Mouse (Mus musculus): ENCODE results near the gene Brpf3.
A peak's percentile ranks its signal among the peaks of the same experiment; 100 is the strongest.
"Not testable (repeated sequence)": the region's sequence is repeated elsewhere in the genome, so short reads cannot be mapped to it uniquely, and the experiment has no call there.

Gene Brpf3

DNA sequence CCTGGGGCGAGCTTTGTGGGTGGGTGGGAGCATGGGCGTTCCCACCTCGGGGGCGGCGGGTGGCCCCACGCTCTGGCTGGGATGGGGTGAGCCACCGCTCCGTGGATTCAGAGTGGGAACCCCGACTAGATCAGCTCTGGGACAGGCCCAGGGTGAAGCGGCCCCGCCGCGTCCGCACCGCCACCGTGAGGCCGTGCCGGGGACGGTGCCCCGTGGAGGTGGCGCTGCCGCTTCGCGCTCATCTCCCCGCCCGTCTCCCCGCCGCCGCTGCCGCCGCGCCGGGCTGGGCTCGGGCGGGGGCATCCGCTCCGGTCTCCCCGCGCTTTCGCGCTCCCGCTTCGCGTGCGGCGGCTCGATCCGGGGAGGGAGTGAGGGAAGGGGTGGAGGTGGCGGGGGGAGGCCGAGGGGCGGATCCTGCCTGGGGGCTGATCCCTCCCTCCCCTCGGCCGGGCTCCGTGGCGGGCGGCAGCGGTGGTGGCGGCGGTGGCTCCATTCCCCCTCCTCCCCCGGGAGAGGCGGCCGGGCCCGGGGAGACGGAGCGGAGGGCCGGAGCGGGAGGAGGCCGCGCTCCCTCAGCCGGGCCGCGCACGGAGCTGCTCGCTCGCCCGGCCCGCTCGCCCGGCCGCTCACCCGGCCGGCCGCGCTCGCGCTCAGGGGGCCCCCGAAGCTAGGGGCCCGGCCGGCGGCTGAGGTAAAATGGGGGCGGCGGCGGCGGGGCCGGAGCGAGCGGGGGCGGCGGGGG is at the start of gene Brpf3:
Gene Brpf3 (plus strand): TSS at position 420 of the 742 bp plus-strand sequence.
- peak; percentile 69 to 72 for DNase-seq

DNA sequence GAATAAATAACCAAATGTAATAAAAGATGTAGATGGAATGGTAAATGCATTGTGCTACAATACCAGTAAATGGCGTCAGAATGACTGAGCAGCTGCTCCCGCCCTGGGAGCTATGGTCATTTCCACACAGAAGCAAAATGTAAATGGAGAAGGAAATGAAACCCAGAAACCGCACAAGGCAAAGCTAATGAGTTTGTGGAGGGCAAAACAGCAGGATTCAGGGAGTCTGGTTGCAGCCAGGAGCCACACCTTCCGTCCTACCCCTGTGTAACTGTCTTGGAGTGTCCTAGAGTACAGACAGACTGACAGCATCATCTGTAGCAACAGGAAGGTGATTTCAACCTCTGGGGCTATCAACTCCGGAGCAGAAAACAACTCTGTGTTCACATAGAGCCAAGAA is 44.4 kb upstream of the Brpf3 start:
- no peak for DNase-seq

DNA sequence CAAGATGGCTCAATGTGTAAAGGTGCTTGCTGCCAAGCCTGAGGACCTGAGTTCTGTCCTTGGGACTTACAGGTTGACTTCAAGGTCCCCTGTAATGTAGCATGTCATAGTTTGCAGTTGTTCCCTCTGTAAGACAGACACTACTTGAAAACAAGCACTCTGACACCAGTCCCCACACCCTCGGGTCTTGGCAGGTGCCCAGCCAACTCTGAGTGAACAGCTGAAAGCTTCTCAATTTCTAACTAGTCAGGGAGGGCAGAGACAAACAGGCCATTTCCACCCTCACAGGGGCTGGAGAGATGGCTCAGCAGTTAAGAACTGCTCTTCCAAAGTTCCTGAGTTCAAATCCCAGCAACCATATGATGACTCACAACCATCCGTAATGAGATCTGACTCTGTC is 43.4 kb upstream of the Brpf3 start:
- DNase-seq = no peak

DNA sequence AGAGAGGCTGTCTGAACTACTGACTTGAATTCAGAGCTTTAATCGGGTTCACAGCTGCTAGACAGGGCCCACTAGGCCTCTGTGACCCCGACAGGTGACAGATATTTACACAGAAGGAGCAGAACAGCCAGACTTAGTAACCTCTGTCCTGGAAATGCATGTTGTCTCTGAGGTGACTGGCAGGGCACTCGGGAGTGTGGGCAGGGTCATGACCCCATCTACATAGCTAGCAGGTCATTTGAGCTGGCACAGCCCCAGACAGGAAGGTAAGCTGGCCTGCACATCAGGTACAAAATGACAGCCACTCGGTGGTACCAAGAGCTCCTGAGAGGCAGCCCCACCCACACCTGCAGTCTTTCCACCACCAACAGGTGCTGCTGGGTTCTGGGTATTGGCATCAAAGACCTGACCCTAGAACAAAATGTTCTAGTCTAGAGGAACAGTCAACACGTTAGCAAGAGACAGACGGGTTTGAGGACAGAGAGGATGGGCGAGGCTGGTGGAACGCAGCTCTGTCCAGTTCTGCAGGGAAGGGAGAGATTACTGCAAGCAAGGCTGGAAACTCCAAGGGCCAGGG is 40.1 kb upstream of the Brpf3 start:
- DNase-seq = no peak

DNA sequence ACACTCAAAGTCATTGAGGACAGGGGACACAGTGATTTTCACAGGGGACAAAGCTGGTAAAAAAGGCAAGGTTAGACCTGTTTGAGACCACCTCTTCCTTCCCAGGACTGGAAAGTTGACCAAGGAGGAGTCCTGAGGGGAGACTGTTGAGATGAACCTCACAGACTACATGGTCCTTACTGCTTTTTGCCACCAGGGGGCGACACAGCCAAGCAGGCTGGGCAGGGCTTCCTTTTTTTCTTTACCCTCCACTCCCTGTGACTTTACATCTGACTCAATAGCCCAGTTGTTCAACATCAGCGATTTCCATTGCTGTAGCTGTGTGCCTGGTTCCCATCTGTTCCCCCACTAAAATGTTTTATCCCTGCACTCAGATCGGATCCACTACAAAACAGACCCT is 39.0 kb upstream of the Brpf3 start:
- DNase-seq = peak; percentile 30 to 45

DNA sequence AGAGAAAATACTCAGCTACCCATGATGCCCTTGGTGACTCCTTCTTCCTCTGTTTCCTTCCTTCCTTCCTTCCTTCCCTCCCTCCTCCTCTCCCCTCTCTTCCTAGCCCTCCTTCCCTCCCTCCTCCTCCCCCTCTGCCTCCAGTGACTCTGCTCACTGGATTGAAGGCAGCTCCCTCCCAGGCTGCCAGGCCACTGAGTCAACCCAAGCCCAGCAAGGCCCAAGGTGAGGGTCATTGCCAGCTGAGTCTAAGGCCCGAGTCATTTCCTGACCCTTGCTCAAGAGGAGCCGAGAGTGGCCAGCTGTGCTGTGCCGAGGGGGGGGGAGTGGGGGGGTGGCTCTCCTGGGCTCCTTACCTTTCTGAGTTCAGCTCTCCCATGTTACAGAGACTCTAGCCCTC is 34.7 kb upstream of the Brpf3 start:
- no peak for DNase-seq

DNA sequence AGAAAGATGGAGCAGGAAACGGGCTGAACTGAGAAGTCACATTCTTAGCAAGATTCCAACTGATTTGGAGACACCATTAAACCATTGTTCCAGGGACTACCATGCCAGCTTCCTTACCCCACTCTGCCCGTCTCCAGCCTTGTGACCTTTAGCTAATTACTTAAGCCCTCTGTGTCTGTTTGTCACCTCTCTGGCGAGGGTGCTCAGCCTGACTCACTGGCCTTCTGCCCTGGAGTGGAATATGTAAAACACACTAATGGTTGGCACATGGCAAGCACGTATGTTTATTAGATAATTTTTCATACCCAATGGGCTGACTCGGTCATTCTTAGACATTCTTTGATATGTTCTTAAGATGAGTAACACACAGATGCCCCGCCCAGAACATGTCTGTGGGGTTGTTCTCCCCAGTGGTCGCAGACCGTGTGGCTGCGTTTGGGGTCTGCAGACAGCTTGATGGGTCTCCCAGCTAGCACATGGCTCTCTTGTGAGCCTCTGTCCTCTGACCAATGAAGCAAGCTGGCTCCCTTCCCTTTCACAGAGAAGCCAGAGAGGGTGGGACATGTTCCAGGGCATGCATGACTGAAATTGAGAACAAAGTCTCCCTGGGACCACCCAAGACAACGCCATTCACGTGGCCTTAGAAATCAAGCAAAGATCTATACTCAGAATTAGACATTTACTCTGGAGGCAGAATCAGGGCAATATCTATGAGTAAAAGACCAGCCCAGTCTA is 33.9 kb upstream of the Brpf3 start:
- no peak for DNase-seq

DNA sequence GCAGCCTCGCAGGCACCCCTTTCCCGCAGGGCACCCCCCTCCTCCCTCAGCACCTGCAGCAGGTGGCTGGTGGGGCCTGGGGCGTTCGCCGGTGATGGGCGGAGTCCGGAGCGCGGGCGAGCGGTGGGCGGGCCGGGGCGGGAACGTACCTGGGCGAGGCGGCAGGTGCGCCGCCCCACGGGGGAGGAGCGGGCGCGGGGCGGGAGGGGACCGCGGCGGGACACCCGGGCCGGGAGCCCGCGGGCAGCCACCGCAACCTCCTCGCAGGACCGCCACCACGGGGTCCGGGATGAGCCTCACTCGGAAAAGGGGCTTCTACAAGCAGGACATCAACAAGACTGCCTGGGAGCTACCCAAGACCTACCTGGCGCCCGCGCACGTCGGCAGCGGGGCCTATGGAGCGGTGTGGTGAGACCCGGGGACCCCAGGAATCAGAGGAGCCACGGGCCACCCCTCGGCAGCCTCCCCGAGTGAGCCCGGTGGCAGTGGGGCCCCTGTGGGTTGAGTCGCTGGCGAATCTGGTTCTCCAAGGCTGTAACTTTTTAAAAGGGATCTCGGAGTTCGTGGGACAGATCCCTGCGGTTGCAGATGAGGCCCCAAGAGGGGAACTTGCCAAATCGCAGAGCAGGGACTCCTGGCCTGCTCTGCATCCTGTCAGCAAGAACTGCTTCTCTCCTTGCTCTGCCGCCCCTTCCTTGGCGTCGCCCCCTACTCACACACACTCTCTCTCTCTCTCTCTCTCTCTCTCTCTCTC is 31.6 kb upstream of the Brpf3 start, which contains the start of gene Mapk13:
Gene Mapk13 (plus strand): TSS at position 177 of the 754 bp plus-strand sequence.
- DNase-seq = no peak

DNA sequence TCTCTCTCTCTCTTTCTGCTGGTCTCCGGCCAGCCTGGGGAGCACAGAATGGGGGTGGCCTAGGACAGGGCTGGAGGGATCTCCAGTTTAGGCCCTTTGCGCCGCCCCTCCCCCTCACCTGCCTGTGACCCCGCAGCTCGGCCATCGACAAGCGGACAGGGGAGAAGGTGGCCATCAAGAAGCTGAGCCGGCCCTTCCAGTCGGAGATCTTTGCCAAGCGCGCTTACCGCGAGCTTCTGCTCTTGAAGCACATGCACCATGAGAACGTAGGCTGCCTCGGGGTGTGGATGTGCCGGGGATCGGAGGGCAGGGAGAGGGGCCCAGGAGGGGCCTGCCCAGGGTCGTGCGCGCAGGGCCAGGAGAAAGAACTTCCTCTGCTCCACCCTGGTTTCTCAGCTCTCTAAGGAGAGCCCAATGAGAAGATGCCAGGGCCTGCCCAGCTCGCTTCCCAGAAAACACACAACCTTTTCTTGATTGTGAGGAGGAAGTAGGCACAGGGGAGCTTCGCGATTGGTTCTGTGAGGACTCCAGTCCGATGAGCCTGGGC is 30.9 kb upstream of the Brpf3 start:
- no peak for DNase-seq

DNA sequence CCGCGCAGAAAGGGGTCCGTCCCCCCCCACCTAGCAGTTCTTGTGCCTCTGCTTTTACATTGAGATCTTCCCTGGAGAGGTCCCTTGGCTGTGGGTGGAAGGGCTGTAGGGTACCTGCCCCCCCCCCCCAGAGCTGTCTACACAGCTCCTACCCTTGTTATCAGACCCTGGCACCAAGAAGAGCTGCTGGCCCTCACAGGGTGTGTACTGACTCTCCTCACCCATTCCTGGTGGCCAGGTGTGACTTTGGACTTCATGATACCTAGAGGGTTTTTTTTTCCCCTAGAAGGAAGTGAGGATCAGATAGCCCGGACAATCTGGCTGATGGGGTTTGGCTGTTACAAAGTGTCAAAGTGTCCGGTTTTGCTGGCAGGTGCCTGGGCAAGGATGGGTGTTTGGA is 29.6 kb upstream of the Brpf3 start:
- no peak for DNase-seq

DNA sequence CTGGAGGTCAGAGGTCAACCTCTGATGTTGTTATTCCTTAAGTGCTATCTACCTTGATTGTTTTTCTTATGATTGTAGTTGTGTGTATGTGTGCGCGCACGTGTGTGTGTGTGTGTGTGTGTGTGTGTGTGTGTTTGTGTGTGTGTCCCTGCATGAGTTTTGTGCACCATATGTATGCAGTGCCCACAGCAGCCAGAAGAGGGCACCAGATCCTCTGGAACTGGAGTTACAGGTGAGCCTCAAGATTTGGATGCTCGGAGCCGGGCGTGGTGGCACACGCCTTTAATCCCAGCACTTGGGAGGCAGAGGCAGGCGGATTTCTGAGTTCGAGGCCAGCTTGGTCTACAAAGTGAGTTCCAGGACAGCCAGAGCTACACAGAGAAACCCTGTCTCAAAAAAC is 26.6 kb upstream of the Brpf3 start:
- not testable (repeated sequence) for DNase-seq

DNA sequence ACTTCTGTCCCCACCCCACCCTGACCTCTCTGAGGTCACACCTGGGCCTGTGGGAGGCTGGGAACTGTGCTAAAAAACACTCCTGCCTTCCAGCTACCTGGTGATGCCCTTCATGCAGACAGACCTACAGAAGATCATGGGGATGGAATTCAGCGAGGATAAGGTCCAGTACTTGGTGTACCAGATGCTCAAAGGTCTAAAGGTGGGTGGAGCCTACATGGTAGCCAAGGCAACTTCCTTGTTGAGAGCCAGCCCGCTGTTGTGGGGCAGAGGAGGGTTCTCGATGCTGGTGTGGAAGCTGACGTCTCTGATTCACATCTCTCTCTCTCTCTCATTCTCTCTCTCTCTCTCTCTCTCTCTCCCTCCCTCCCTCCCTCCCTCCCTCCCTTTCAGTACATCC is 25.7 kb upstream of the Brpf3 start:
- DNase-seq = no peak

DNA sequence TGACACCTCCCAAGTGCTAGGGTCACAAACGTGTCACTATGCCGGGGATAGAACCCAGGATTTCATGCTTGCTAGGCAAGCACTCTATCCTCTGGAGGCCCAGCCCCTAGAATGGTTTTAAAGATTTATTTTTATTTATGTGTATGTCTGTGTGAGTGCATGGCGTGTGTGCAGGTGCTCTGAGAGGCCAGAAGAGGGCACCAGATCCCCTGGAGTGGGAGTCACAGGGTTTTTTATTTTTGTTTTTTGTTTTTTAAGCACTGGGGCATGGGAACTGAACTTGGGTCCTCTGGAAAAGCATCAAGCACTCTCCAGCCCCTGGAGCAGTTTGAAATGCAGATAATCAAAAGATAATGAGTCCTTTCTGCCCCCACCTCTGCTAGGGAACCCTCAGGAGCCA is 24.1 kb upstream of the Brpf3 start:
- no peak for DNase-seq

DNA sequence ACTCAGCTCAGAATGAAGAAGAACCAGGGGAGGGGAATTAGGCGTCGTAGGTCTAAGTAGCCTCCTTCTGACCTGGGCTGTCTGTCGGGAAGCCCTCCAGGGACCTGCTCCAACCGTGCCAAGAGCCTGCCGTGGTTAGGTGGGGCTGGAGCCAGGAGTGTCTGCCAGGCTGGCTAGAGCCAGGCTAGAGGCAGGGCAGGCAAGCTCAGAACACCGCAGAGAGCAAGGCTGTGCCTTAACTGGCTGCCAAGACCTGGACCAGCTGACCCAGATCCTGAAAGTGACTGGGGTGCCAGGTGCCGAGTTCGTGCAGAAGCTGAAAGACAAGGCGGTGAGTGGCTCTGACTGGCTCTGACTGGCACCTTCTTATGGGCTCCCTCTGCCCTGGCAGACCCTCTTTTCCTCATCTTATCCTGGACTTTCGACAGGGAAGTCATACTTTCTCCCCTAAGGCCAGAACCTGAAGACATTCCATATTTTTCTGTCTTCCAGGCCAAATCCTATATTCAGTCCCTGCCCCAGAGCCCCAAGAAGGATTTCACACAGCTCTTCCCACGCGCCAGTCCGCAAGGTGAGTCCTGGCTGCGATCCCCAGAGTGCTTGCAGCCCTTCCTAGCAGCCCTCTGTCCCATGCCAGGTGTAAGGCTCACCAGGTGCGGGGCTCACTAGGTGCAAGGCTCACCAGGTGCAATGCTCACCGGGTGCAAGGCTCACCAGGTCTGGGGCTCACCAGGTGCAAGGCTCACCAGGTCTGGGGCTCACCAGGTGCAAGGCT is 23.5 kb upstream of the Brpf3 start:
- DNase-seq = no peak

DNA sequence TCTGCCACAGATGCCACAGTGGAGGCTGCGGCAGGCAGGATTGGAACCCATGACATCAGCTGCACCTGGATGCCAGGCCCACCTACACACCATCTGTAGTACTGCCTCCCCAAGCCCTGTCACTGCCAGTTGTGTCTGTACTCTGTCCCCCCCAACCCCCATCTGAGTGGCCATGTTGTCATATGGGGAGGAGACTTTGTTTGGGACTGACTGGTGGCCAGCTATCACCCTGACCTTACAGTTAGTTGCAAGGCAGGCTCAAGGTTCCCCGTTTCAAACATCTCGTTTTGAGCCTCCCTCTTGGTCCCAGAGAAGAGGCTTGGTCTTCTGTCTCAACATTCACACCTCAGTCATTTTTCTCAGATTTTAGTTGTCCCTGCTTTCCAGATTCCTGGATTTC is 21.2 kb upstream of the Brpf3 start:
- no peak for DNase-seq

DNA sequence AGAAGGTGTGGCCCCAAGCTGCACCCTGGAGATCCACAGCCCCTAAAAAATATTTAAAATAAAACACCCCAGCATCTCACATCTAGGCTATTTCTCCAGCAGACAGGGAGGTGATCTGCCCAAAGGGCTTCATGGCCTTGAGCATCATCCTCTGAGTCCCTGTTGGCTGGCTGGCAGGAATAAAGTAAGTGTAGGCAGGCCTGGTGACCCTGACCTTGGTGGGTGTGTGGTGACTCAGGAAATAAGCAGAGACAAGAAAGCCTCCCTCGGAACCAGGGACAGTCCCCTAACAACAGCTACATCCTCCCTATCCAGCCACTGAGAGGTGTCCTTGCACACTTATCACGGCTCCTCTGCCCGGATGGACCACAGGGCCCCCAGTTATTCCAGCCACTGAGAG is 20.1 kb upstream of the Brpf3 start:
- no peak for DNase-seq

DNA sequence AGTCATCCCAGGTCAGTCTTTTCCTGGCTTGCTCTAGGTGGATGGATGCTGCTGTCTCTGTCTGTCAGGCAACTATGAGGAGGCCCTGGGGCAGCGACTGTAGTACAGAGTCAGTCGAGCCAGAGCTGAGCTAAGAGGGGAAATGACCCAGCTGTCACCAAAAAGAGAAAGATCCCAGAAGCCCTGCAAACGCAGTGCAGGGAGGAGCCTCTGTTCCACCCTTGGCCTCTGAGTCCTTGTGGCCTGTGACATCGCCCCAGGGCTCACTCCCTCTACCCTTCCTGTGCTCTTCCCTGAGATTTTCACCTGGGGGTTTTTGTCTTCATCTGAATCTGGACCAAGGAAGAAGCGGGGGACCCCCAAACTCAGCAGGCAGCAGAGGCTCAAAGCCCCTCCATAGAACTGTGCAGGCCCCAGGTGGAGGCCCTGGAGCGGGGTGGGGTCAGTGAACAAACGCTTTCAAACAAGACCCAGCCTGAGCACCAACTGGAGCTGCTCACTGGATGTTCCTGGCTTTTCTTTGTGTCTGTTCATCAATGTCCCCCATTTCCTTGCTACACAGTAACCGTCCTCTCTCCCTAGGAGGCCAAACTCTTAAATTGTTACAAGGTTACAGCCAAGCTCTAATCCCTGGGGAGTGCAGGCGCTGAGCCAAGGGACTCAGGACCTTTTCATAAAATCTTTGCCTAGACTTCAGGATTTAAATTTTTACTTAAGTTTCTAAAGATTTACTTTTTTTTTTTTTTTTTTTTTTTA is 19.4 kb upstream of the Brpf3 start:
- no peak for DNase-seq

DNA sequence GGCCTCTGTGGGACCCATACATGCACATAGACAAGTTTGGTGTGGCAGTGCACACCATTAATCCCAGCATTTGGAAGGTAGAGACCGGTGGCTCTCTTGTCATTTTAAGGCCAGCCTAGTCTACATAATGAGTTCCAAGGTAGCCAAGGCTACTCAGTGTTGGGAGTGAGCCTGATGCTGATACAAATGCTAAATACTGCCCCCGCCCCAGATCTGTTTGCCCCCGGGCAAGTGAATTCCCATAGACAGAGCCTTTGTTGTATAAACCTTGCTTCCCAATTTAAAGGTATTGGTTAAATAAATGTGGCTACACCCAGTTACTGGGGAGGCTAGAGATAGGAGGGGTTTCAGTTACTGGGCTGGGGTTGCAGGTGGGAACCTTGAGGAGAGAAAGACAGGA is 15.9 kb upstream of the Brpf3 start:
- no peak for DNase-seq

DNA sequence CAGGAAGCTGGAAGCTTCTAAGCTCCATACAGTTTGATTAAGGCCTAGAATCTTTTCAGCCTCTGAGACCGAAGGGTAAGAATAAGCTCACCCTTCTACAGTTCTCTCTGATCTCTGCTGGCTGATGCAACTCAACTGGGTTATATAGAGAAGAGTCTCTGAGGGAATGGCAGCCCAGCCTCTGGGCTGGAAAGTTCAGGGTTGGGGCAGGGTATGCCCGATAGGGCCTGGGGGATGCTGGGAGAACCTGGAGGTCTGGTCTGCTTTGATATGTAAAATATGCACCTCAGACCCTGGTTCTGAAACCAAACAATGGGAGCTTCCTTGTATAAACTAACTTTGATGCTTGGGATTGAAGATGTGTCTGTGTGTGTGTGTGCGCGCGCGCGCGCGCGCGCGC is 13.4 kb upstream of the Brpf3 start:
- DNase-seq = no peak

DNA sequence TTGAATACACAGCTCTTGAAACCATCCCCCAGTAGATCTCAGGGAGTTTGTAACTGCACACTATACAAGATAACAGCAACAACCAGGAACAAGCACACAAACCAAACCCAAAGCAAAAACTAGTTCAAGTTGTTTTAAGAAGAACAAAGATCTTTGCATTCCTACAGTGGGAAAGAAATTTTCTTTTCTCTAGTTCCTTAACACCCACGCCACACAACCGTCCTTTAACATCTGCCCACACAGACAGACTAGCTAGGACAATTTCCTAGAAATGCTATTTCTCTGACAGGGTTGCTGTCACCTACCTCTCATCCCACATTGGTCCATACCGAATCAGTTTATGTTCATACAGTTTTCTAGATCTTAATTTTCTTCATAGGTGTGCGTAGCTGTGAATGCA is 3.9 kb upstream of the Brpf3 start:
- no peak for DNase-seq

Data from thymus, adult 18-20 months (tissue).